Mouse (Mus musculus) intestine, postnatal 0 days (tissue): ENCODE measurements at regions not wholly inside any gene's neighbourhood (a gene's known extent, or its start where the extent isn't known, plus 50 kb on each side); places are given as distances from the start of the nearest gene placed in this dataset.

Experiments used
- ATAC-seq: fragments of 200-750 bp; cut with Nextera tagmentation; 2 replicates; pipeline ENCODE4 v1.8.0; 2017; ENCODE audit warnings: mild to moderate bottlenecking, moderate TSS enrichment, moderate library complexity
- H3K27ac ChIP-seq: fragments of 300-500 bp; sonication (generic); 2 replicates; pipeline ENCODE4 v1.5.1; 2014; ENCODE audit warnings: mild to moderate bottlenecking, low read depth, low read length, moderate library complexity
- H3K27me3 ChIP-seq: fragments of 300-500 bp; sonication (generic); replicated peaks from 2 replicates; pipeline ENCODE4 v1.6.1; 2014; ENCODE audit warnings: low read length, mixed read lengths; ENCODE audit not compliant: control insufficient read depth, insufficient read depth
- H3K36me3 ChIP-seq: fragments of 300-500 bp; sonication (generic); 2 replicates; pipeline ENCODE4 v1.6.1; 2014; ENCODE audit warnings: mild to moderate bottlenecking, moderate library complexity; ENCODE audit not compliant: control insufficient read depth, insufficient read depth
- H3K4me1 ChIP-seq: fragments of 300-500 bp; sonication (generic); replicated peaks from 2 replicates; pipeline ENCODE4 v1.6.1; 2014; ENCODE audit warnings: antibody characterized with exemption, low read length, mixed read lengths; ENCODE audit not compliant: control insufficient read depth, insufficient read depth
- H3K4me2 ChIP-seq: fragments of 300-500 bp; sonication (generic); replicated peaks from 2 replicates; pipeline ENCODE4 v1.6.1; 2014; ENCODE audit warnings: low read depth, mild to moderate bottlenecking, moderate library complexity
- H3K4me3 ChIP-seq: fragments of 300-500 bp; sonication (generic); 2 replicates; pipeline ENCODE4 v1.5.1; 2014; ENCODE audit warnings: low read depth, low read length
- H3K9ac ChIP-seq: fragments of 300-500 bp; sonication (generic); 2 replicates; pipeline ENCODE4 v1.6.1; 2014; ENCODE audit warnings: mild to moderate bottlenecking, low read depth, low read length
- H3K9me3 ChIP-seq: fragments of 300-500 bp; sonication (generic); 2 replicates; pipeline ENCODE4 v1.6.1; 2016; ENCODE audit warnings: mixed run types; ENCODE audit not compliant: control insufficient read depth
- CTCF ChIP-seq: sonication (generic); IDR thresholded peaks from 2 replicates; pipeline ENCODE4 v1.5.1; 2016; ENCODE audit warnings: low read depth, mild to moderate bottlenecking, control low read depth, antibody characterized with exemption, moderate library complexity
- WGBS: fragments of 180-500 bp; shearing (Covaris S2); extraction: QIAGEN DNeasy Blood & Tissue Kit; methylation state at CpG from one replicate; pipeline ENCODE4 v1.1.7; 2014; 5-methylcytosine and 5-hydroxymethylcytosine counted together

DNA sequence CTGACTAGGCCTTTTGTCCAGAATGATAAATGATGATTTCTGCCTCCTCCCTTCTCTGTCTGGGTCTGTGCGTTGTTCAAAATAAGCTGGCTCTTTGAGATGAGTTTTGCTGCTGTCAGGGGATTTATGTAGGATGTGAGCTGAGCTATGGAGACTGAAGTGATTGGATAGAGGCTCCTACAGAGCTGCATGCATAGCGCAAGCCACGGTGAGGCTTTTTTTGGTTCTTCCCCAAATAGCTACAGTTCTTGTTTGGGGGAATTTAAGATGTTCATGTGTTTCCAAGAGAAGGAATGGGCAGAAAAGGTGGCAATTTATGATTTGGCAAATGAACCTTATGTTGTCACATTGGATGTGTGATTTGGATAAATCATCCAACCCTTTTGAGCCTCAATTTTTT lies 170.8 kb upstream of the H2al1n start:
- 81% methylated on average over 3 of the region's 3 CpGs for WGBS
- no peak overlapping the region for H3K4me3 ChIP-seq
- ATAC-seq, result no peak

DNA sequence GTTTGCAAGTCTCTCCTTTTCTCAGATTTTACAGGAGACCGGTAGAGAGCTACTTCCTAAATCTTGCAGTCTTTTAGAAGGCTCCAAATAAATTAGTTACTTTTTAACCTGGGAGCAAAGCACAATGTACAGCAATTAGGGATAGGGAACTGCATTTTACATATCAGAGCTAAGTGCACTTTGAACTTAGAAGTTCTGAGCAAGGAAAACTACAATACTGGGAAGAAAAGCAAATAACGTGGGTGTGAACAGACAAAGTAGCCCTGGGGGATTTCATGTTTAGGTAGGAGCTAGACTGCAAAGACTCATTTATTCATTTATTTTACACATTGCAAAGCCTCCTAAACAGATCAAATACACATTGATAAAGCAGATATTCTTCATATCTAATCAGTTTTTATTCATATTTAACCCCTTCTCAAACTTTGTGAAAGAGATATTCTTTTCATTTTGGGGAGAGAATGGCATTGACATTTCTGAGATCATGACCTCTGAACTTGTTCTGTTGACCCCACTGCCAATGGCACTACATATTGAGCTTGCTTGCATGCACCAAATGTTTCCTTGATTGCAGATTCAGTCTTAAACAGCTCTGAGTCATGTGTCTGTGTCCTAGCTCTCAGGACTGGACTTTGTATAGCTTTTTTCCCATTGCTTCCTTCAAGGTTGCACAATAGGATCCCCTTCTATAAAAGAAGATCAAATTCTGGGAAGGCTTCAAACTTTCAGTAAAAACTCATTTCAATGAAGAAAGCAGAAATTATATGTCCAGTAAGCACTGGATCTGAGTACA lies 146.8 kb upstream of the Cask start:
- no peak for TF ChIP-seq CTCF
- Histone ChIP-seq H3K27me3 (no peaks in the 10 kb centered on the region), H3K9me3 (no peaks in the 10 kb centered on the region), H3K4me2 (no peak overlapping the region), H3K36me3 (no peaks in the 10 kb centered on the region), H3K4me1 (no peaks in the 10 kb centered on the region), H3K27ac (no peak overlapping the region), H3K9ac (no peak overlapping the region), H3K4me3 (no peak overlapping the region)
- 52% methylated on average over 2 of the region's 2 CpGs for WGBS
- peak; percentile 84 for ATAC-seq

More for the DNA sequence above, 170.8 kb upstream of the H2al1n start:
- Histone ChIP-seq H3K36me3 (no peaks in the 10 kb centered on the region), H3K4me2 (no peak overlapping the region), H3K27ac (no peak overlapping the region), H3K4me1 (no peaks in the 10 kb centered on the region), H3K9ac (no peak overlapping the region), H3K27me3 (no peaks in the 10 kb centered on the region), H3K9me3 (no peaks in the 10 kb centered on the region)
- no peak for TF ChIP-seq CTCF

DNA sequence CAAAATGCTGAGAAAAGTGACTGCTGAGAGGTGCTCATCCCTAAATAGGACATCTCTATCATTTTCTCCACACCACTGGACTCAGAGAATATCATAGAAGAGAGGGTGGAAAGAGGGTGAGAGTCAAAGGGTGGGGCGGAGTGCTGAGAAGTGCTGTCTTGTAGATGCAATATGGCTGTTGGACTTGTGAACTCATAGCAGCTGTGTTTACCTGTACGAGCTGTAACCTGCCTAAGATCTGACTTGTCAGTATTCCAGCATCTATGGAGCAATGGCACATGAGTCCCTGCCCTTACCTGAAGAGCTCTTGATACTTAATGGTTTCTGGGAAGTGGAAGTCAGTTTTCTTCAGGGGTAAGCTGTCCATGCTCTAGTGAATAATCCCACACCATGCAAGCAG lies 127.8 kb upstream of the Cask start:
- Histone ChIP-seq H3K9me3 (no peaks in the 10 kb centered on the region), H3K9ac (no peak overlapping the region), H3K27me3 (no peaks in the 10 kb centered on the region), H3K36me3 (no peaks in the 10 kb centered on the region), H3K4me3 (no peak overlapping the region), H3K27ac (no peak overlapping the region), H3K4me2 (no peak overlapping the region), H3K4me1 (no peaks in the 10 kb centered on the region)
- WGBS, result 71% methylated on average over 2 of the region's 2 CpGs
- no peak for TF ChIP-seq CTCF
- peak; percentile 78 for ATAC-seq
